ENCODE assay signal across 9 mouse cellular contexts in the genomic region with DNA sequence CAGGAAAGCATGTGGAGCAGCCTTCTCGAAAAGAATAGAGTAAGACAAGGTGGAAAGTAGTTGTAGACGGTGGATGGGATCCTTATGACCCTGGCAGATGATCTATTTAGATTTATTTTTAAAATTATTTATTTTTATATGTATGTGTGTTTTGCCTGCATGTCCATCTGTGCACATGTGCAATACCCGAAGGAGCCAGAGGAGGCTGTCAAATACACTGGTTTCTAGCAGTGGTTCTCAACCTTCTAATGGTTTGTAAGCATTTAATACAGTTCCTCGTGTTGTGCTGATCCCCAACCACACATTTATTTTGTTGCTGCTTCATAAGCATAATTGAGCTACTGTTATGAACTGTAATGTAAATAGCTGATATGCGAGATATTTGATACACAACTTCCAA.
DNase-seq lines count a peak whose midpoint lies in the region; ATAC-seq and TF ChIP-seq lines count a peak whose summit lies in the region.
"Had no signal": no experiment of that assay in that cellular context is flagged by ENCODE, and none has a peak within 500 bp of the region (broad histone marks: within the 10 kb centered on the region; RNA-seq: fewer than 3 reads in every experiment).

No protein-coding gene starts in this region.

- WGBS in kidney, adult 2 months = 78% methylated on average over 5 of the region's 5 CpGs
- 81% methylated on average over 5 of the region's 5 CpGs for WGBS in midbrain, embryonic 11.5 days
- WGBS in midbrain, embryonic 10.5 days = 80% methylated on average over 5 of the region's 5 CpGs
- WGBS in limb, embryonic 10.5 days = 89% methylated on average over 5 of the region's 5 CpGs

- H3K27me3 ChIP-seq in kidney, adult 2 months (replicated peaks; ENCODE audit: control insufficient read depth, insufficient read depth, low read length) = no peaks in the 10 kb centered on the region
- no peaks in the 10 kb centered on the region for H3K27me3 ChIP-seq in midbrain, embryonic 11.5 days (ENCODE audit: control insufficient read depth, insufficient read depth, low read length)
- H3K27me3 ChIP-seq in midbrain, embryonic 10.5 days (ENCODE audit: low read depth, poor library complexity, severe bottlenecking) = peaks cover 14% of the 10 kb centered on the region
- H3K27me3 ChIP-seq in limb, embryonic 10.5 days (ENCODE audit: low read depth, poor library complexity, severe bottlenecking) = no peaks in the 10 kb centered on the region; the same call in 1 of the 2 replicates

- no peak for TF ChIP-seq POLR2A in kidney, adult 2 months (IDR thresholded peaks at IDR 0.05; ENCODE audit: low read depth, low read length)

- H3K27ac ChIP-seq in kidney, adult 2 months (ENCODE audit: insufficient read depth, low read depth, low read length) = no peak overlapping the region
- no peak overlapping the region for H3K27ac ChIP-seq in midbrain, embryonic 11.5 days (ENCODE audit: low read depth, low read length)
- no peak overlapping the region for H3K27ac ChIP-seq in midbrain, embryonic 10.5 days (replicated peaks)
- H3K27ac ChIP-seq in limb, embryonic 10.5 days = no peak overlapping the region

- no peaks in the 10 kb centered on the region for H3K36me3 ChIP-seq in kidney, adult 2 months (ENCODE audit: control insufficient read depth, insufficient read depth, low read length)
- no peaks in the 10 kb centered on the region for H3K36me3 ChIP-seq in midbrain, embryonic 11.5 days (ENCODE audit: control insufficient read depth, insufficient read depth, low read length)
- no peaks in the 10 kb centered on the region for H3K36me3 ChIP-seq in midbrain, embryonic 10.5 days
- no peaks in the 10 kb centered on the region for H3K36me3 ChIP-seq in limb, embryonic 10.5 days

- no peaks in the 10 kb centered on the region for H3K9me3 ChIP-seq in midbrain, embryonic 11.5 days (ENCODE audit: control insufficient read depth, low read length)
- H3K9me3 ChIP-seq in midbrain, embryonic 10.5 days (replicated peaks) = no peaks in the 10 kb centered on the region
- no peaks in the 10 kb centered on the region for H3K9me3 ChIP-seq in limb, embryonic 10.5 days (replicated peaks)

- DNase-seq in adrenal gland, adult 2 months = peak; percentile 7
- no peak for DNase-seq in adrenal gland, adult 8-10 months
- DNase-seq in kidney, adult 2 months = no peak
- DNase-seq in kidney, adult 11 months = no peak
- peak; percentile 88 for DNase-seq in midbrain, embryonic 11.5 days (ENCODE audit: low spot score, missing footprints)
- DNase-seq in midbrain, embryonic 10.5 days (ENCODE audit: low spot score) = no peak
- DNase-seq in naive thymus-derived CD4-positive, alpha-beta T cell, adult 2 months (ENCODE audit: low read depth) = peak; percentile 24
- DNase-seq in limb, embryonic 10.5 days (ENCODE audit: low spot score) = no peak
- DNase-seq: cerebellum, adult 11 months had no signal

- peak; percentile 54; the same call in 1 of the 2 replicates for ATAC-seq in midbrain, embryonic 11.5 days (ENCODE audit: low FRiP score)

- TF ChIP-seq CTCF in kidney, adult 2 months (conservative IDR thresholded peaks at IDR 0.05; ENCODE audit: insufficient read depth, insufficient read length, low read depth, low read length) = 0 out of 2 replicates have a peak, but pooled peaks have one; percentile 26

- no peak overlapping the region for H3K9ac ChIP-seq in midbrain, embryonic 11.5 days (ENCODE audit: low read length)

- no peaks in the 10 kb centered on the region for H3K4me1 ChIP-seq in kidney, adult 2 months (ENCODE audit: control insufficient read depth, insufficient read depth, low read length)
- peaks cover 3% of the 10 kb centered on the region for H3K4me1 ChIP-seq in midbrain, embryonic 11.5 days (ENCODE audit: control insufficient read depth, insufficient read depth, low read length)
- H3K4me1 ChIP-seq in midbrain, embryonic 10.5 days = peaks cover 16% of the 10 kb centered on the region
- H3K4me1 ChIP-seq in limb, embryonic 10.5 days = peaks cover 37% of the 10 kb centered on the region

- no peak overlapping the region for H3K4me3 ChIP-seq in kidney, adult 2 months (ENCODE audit: insufficient read depth, low read depth, low read length)
- H3K4me3 ChIP-seq in midbrain, embryonic 11.5 days (ENCODE audit: low read depth, low read length) = no peak overlapping the region
- H3K4me3 ChIP-seq in midbrain, embryonic 10.5 days = no peak overlapping the region
- H3K4me3 ChIP-seq in limb, embryonic 10.5 days = no peak overlapping the region

- no peak overlapping the region for H3K4me2 ChIP-seq in midbrain, embryonic 11.5 days

Comparison
In these comparisons a context has a peak if more than half of its experiments do, and no peak if none do; other contexts are left out.
1. DNase-seq: peak in adrenal gland, adult 2 months (single experiment), midbrain, embryonic 11.5 days (single experiment) and naive thymus-derived CD4-positive, alpha-beta T cell, adult 2 months (single experiment); none in adrenal gland, adult 8-10 months (single experiment), kidney, adult 2 months (single experiment), kidney, adult 11 months (single experiment), midbrain, embryonic 10.5 days (single experiment) and limb, embryonic 10.5 days (single experiment).